Mouse (Mus musculus) ovary, adult 18-20 months (tissue): ENCODE measurements around the gene Olfr632.
"Not testable (repeated sequence)": the region's sequence is repeated elsewhere in the genome, so short reads cannot be mapped to it uniquely, and the experiment has no call there.

Experiments used
- DNase-seq: peaks from one replicate; pipeline ENCODE4 v3.0.0; 2022; ENCODE audit warnings: low spot score, mixed read lengths

Olfr632 gene

DNA sequence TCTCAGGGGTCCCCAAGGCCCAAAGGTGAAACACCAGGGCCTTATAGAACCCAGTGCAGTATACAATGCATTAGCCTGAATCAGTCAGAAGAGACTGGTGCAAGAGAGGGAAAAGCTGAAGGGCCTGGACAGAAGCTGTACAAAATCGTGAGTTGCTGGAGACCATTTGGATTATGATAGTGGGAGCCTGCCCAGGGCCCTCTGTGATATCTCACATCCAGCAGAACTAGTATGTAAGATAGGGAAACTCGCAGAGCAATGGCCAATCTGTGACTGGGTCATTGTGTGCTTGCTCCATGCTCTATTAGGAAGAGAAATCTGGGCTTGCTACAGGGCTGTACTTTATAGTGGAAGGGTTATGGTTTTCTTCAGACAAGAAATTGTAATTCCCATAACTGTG is at the start of gene Olfr632:
Gene Olfr632, plus strand, starts transcription at position 84 of the 400 bp plus-strand sequence.
- DNase-seq: no peak

- DNase-seq: no peak
Measured at GRCm38 (mm10) chr7:103886152-103886551, 48.0 kb upstream of the Olfr632 start, which contains the start of gene Olfr66. Olfr66 (minus strand) TSS chr7:103886252.

DNA sequence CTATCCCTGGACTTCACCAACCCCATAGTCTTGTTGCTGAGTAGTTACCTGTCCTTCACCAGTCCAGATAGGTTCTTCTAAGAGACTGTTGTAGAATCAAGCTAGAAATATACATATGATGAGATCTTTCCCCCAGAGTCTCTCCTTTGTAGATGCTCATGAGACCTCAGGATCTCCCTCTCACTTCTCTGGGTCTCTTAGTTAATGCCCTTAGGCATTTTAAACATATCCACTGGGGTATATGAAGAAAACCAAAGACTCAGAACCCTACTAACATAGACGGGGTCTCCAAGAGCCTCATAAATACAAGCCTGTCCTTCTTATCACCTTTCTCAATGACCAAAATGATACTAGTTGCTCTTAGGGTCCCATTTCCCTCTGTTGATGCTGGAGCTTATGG is 39.8 kb upstream of the Olfr632 start, which contains the start of gene Olfr64:
Gene Olfr64, minus strand, starts transcription at position 101 of the 400 bp plus-strand sequence.
- no peak for DNase-seq

DNA sequence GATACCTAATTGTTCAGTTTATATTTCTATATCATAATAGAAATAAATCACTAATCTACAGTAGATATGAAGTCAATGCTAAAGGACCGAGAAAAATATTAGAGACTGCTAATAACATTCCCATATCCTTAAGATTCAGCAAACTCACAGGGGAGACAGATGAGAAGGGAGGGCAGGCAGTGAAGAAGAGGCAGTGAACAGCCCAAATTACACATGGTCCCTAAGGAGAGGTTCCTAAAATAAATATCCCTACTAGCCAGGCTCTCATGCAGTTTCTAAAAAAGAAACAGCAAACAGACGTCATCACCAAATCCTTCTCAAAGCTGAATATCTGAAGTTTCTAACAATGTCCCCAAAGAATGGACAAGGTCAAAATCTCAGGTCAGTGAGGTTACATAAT is 31.0 kb upstream of the Olfr632 start, which contains the start of gene Olfr65:
Gene Olfr65, plus strand, starts transcription at position 301 of the 400 bp plus-strand sequence.
- DNase-seq: no peak

DNA sequence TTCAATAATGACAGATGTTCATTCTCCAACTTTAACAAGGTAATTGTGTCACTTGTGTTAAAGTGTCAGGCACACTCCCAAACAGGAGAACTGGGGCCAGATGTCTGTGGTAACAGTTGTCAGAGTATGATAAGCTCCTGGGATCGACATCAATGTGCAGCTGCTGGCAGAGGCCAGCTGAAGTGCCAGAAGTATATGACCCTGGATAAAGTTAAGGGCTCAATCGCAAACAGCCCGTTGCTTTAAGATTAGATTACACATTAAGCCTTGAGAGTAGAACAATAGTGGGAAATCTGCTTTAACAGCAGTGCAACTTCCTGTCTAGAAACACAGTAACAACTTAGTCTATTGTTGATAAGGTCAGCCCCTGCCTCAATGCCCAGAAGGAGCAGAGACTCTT is 24.1 kb upstream of the Olfr632 start:
- DNase-seq: peak; percentile 2

DNA sequence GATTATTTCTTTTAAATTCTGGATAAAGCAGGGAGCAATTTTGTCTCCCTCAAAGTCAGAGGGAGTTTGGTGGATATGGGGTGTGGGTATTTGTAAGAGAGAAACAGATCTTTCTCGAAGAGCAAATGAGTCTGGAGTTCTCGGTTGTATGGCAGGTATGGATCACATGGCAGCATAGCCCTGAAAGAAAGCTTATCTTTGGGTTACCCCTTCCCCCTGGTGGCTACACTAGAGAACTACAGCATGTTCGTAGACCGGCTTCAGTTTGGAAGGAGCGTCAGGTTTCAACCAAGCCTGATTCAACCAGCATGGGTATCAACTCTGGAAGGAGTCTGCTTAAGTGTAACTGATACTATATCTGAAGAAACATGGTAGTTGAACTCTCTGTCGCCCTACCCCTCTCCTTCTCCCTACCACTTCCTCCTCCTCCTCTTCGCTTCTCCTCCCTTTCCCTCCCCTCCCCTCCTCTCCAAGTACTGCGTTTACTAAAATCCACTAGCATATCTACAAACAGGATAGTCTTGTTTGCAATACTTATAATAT is 21.1 kb upstream of the Olfr632 start:
- no peak for DNase-seq

- no peak for DNase-seq
Measured at GRCm38 (mm10) chr7:103915338-103915737, 18.8 kb upstream of the Olfr632 start.

- DNase-seq: no peak
Measured at GRCm38 (mm10) chr7:103928525-103928924, 5.6 kb upstream of the Olfr632 start, which contains the start of gene Olfr631. Olfr631 (plus strand) TSS chr7:103928825.

- DNase-seq: no peak
Measured at GRCm38 (mm10) chr7:103942730-103943129, 8.6 kb downstream of the Olfr632 start.

DNA sequence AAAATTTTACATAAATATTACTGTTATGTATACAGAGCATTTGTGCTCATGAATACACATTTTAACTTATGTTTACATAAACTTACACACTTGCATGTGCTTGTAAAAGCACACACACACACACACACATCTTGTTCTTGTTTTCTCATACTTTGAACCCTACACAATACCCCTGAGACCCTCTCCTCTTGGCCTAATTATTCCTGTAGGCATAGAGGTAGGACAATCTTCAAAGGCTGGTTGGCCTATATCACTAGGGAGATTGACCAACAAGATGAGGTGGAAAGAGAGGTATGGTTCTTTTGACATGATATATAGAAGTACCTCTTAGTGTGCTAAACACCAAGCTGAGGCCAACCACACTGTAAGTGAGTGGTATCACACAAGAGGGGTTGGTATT is 10.0 kb downstream of the Olfr632 start, which contains the start of gene Olfr633:
Gene Olfr633, plus strand, starts transcription at position 301 of the 400 bp plus-strand sequence.
- no peak for DNase-seq

GRCm38 (mm10) chr7:103966873-103967272 is 32.7 kb downstream of the Olfr632 start:
- DNase-seq: not testable (repeated sequence)

DNA sequence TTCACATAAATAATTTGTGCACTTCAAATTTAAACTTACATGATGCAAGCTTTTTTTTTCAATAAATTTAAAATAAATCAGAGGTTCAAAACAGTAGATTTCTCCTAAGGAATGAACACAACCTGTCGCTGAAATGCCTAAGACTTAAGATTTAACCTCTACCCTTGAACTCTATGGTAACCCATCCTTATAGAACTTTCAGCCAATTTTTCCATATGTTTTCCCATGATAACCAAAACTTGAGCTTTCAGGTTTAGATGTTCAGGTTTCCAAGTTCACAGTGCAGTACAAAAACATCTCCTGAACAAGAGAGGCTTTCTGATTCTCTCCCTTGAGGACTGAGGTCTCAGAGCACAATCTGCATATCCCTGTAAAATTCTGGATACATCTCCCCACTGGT is 36.7 kb downstream of the Olfr632 start, which contains the start of gene Olfr635:
Gene Olfr635, plus strand, starts transcription at position 301 of the 400 bp plus-strand sequence.
- no peak for DNase-seq

GRCm38 (mm10) chr7:103971782-103972181 is 37.6 kb downstream of the Olfr632 start:
- DNase-seq: no peak
